Mouse (Mus musculus) kidney, embryonic 15.5 days (tissue): Measurements from ENCODE around the gene Kcnip2. TPM values are rescaled to one million over a fixed set of nuclear protein-coding genes. Genes with fewer than 3 reads are reported as not detected.

Experiments used
- ATAC-seq: fragments of 200-750 bp; cut with Nextera tagmentation; replicated peaks from 2 replicates; pipeline ENCODE4 v1.8.0; 2017; ENCODE audit warnings: moderate TSS enrichment; ENCODE audit not compliant: low FRiP score
- H3K27ac ChIP-seq: fragments of 300-500 bp; sonication (generic); 2 replicates; pipeline ENCODE4 v1.5.1; 2015; ENCODE audit warnings: mild to moderate bottlenecking, inconsistent platforms
- H3K27me3 ChIP-seq: fragments of 300-500 bp; sonication (generic); 2 replicates; pipeline ENCODE4 v1.6.1; 2015; ENCODE audit warnings: inconsistent platforms
- H3K36me3 ChIP-seq: fragments of 300-500 bp; sonication (generic); 2 replicates; pipeline ENCODE4 v1.6.1; 2015; ENCODE audit warnings: inconsistent platforms
- H3K4me1 ChIP-seq: fragments of 300-500 bp; sonication (generic); 2 replicates; pipeline ENCODE4 v1.6.1; 2015; ENCODE audit warnings: inconsistent platforms
- H3K4me2 ChIP-seq: fragments of 300-500 bp; sonication (generic); 2 replicates; pipeline ENCODE4 v1.6.1; 2015; ENCODE audit warnings: moderate library complexity, mild to moderate bottlenecking, inconsistent platforms
- H3K4me3 ChIP-seq: fragments of 300-500 bp; sonication (generic); replicated peaks from 2 replicates; pipeline ENCODE4 v1.5.1; 2015; ENCODE audit warnings: mild to moderate bottlenecking, inconsistent platforms
- H3K9ac ChIP-seq: fragments of 300-500 bp; sonication (generic); 2 replicates; pipeline ENCODE4 v1.6.1; 2015; ENCODE audit warnings: mild to moderate bottlenecking, inconsistent platforms
- H3K9me3 ChIP-seq: fragments of 300-500 bp; sonication (generic); replicated peaks from 2 replicates; pipeline ENCODE4 v1.6.1; 2016; ENCODE audit warnings: inconsistent platforms
- WGBS: fragments of 180-500 bp; shearing (Covaris S2); methylation state at CpG from one replicate; pipeline ENCODE4 v1.1.7; 2015; ENCODE audit warnings: mixed read lengths; 5-methylcytosine and 5-hydroxymethylcytosine counted together
- polyA plus RNA-seq: library from polyadenylated mRNA; unstranded; fragments of >200 nt; fragmentation: Nextera tagmentation; extraction: Ambion mirVana; gene quantifications from 2 replicates; pipeline ENCODE4 v1.2.1, GENCODE M21; 2015

Gene Kcnip2
- polyA plus RNA-seq, 1 experiment from 2014 or later = 2.2 TPM

GRCm38 (mm10) chr19:45827736-45828135, 11.9 kb upstream of the Kcnip2 start:
- H3K4me1 ChIP-seq = 0 out of 2 replicates have a peak, but pooled peaks cover 4% of the 10 kb centered on the region
- H3K4me2 ChIP-seq = no peak overlapping the region
- H3K27ac ChIP-seq = no peak overlapping the region
- no peaks in the 10 kb centered on the region for H3K27me3 ChIP-seq
- 0 out of 2 replicates have a peak, but pooled peaks cover 4% of the 10 kb centered on the region for H3K36me3 ChIP-seq
- H3K9me3 ChIP-seq = no peaks in the 10 kb centered on the region
- 95% methylated on average over 3 of the region's 3 CpGs for WGBS
- ATAC-seq = no peak
- H3K9ac ChIP-seq = no peak overlapping the region
- no peak overlapping the region for H3K4me3 ChIP-seq

- Histone ChIP-seq H3K36me3 (0 out of 2 replicates have a peak, but pooled peaks cover 4% of the 10 kb centered on the region), H3K9ac (no peak overlapping the region), H3K4me2 (no peak overlapping the region), H3K4me3 (no peak overlapping the region), H3K27me3 (no peaks in the 10 kb centered on the region), H3K9me3 (no peaks in the 10 kb centered on the region), H3K4me1 (0 out of 2 replicates have a peak, but pooled peaks cover 4% of the 10 kb centered on the region), H3K27ac (no peak overlapping the region)
- 81% methylated on average over 5 of the region's 5 CpGs for WGBS
- no peak for ATAC-seq
These were observed 11.3 kb upstream of the Kcnip2 start for GRCm38 (mm10) chr19:45827125-45827524.

- no peak overlapping the region for H3K9ac ChIP-seq
- ATAC-seq = no peak
- 0 out of 2 replicates have a peak, but pooled peaks cover 4% of the 10 kb centered on the region for H3K36me3 ChIP-seq
- H3K4me2 ChIP-seq = no peak overlapping the region
- no peak overlapping the region for H3K27ac ChIP-seq
- WGBS = 83% methylated on average over 3 of the region's 3 CpGs
- H3K9me3 ChIP-seq = no peaks in the 10 kb centered on the region
- peaks cover 4% of the 10 kb centered on the region; the same call in 1 of the 2 replicates for H3K4me1 ChIP-seq
- no peak overlapping the region for H3K4me3 ChIP-seq
- H3K27me3 ChIP-seq = no peaks in the 10 kb centered on the region
These were observed 10.3 kb upstream of the Kcnip2 start for GRCm38 (mm10) chr19:45826146-45826545.

- Histone ChIP-seq H3K4me1 (peaks cover 33% of the 10 kb centered on the region), H3K27ac (no peak overlapping the region), H3K36me3 (no peaks in the 10 kb centered on the region), H3K9me3 (no peaks in the 10 kb centered on the region), H3K9ac (no peak overlapping the region), H3K4me2 (no peak overlapping the region), H3K27me3 (no peaks in the 10 kb centered on the region), H3K4me3 (no peak overlapping the region)
- ATAC-seq = no peak
- 75% methylated on average over 5 of the region's 5 CpGs for WGBS
These were observed 6.0 kb upstream of the Kcnip2 start for GRCm38 (mm10) chr19:45821832-45822231.

GRCm38 (mm10) chr19:45817816-45818490, 2.1 kb upstream of the Kcnip2 start:
- Histone ChIP-seq H3K9ac (no peak overlapping the region), H3K4me3 (no peak overlapping the region), H3K4me2 (no peak overlapping the region), H3K27ac (peak overlapping the region; percentile 73; the same call in 1 of the 2 replicates), H3K27me3 (peaks cover 8% of the 10 kb centered on the region; the same call in 1 of the 2 replicates), H3K36me3 (no peaks in the 10 kb centered on the region), H3K4me1 (peaks cover 61% of the 10 kb centered on the region), H3K9me3 (no peaks in the 10 kb centered on the region)
- no peak for ATAC-seq
- WGBS = 69% methylated on average over 11 of the region's 11 CpGs

GRCm38 (mm10) chr19:45816727-45817126, 866 bp upstream of the Kcnip2 start:
- Histone ChIP-seq H3K27me3 (peaks cover 8% of the 10 kb centered on the region; the same call in 1 of the 2 replicates), H3K27ac (peak overlapping the region; percentile 73), H3K9me3 (no peaks in the 10 kb centered on the region), H3K4me1 (peaks cover 71% of the 10 kb centered on the region), H3K4me3 (peak overlapping the region; percentile 45), H3K4me2 (peak overlapping the region; percentile 89), H3K9ac (no peak overlapping the region), H3K36me3 (no peaks in the 10 kb centered on the region)
- ATAC-seq = peak; percentile 38; the same call in 1 of the 2 replicates
- WGBS = 7% methylated on average over 8 of the region's 8 CpGs

GRCm38 (mm10) chr19:45815170-45815569, 691 bp downstream of the Kcnip2 start:
- Histone ChIP-seq H3K4me2 (peak overlapping the region; percentile 89), H3K27me3 (peaks cover 8% of the 10 kb centered on the region; the same call in 1 of the 2 replicates), H3K4me3 (peak overlapping the region; percentile 45), H3K4me1 (peaks cover 73% of the 10 kb centered on the region), H3K27ac (no peak overlapping the region), H3K36me3 (no peaks in the 10 kb centered on the region), H3K9ac (peak overlapping the region; percentile 45), H3K9me3 (no peaks in the 10 kb centered on the region)
- ATAC-seq = no peak
- 40% methylated on average over 10 of the region's 10 CpGs for WGBS

- no peak overlapping the region for H3K4me2 ChIP-seq
- H3K9ac ChIP-seq = no peak overlapping the region
- peak; percentile 45; the same call in 1 of the 2 replicates for ATAC-seq
- peaks cover 65% of the 10 kb centered on the region for H3K4me1 ChIP-seq
- no peaks in the 10 kb centered on the region for H3K36me3 ChIP-seq
- H3K27me3 ChIP-seq = peaks cover 8% of the 10 kb centered on the region; the same call in 1 of the 2 replicates
- 14% methylated on average over 11 of the region's 12 CpGs for WGBS
- no peak overlapping the region for H3K4me3 ChIP-seq
- H3K27ac ChIP-seq = no peak overlapping the region
- H3K9me3 ChIP-seq = no peaks in the 10 kb centered on the region
These were observed 2.1 kb downstream of the Kcnip2 start for GRCm38 (mm10) chr19:45813801-45814200.

- no peaks in the 10 kb centered on the region for H3K36me3 ChIP-seq
- H3K4me3 ChIP-seq = no peak overlapping the region
- 6% methylated on average over 11 of the region's 11 CpGs for WGBS
- H3K4me2 ChIP-seq = peak overlapping the region; percentile 67
- no peaks in the 10 kb centered on the region for H3K9me3 ChIP-seq
- no peak overlapping the region for H3K9ac ChIP-seq
- H3K4me1 ChIP-seq = peaks cover 59% of the 10 kb centered on the region
- H3K27me3 ChIP-seq = peaks cover 8% of the 10 kb centered on the region; the same call in 1 of the 2 replicates
- no peak for ATAC-seq
- no peak overlapping the region for H3K27ac ChIP-seq
These were observed 2.6 kb downstream of the Kcnip2 start for GRCm38 (mm10) chr19:45813263-45813662.

- no peak for ATAC-seq
- 12% methylated on average over 8 of the region's 8 CpGs for WGBS
- Histone ChIP-seq H3K27ac (no peak overlapping the region), H3K9me3 (no peaks in the 10 kb centered on the region), H3K36me3 (no peaks in the 10 kb centered on the region), H3K4me1 (peaks cover 54% of the 10 kb centered on the region), H3K27me3 (peaks cover 8% of the 10 kb centered on the region; the same call in 1 of the 2 replicates), H3K9ac (no peak overlapping the region), H3K4me2 (peak overlapping the region; percentile 67), H3K4me3 (peak overlapping the region; percentile 34)
These were observed 3.1 kb downstream of the Kcnip2 start for GRCm38 (mm10) chr19:45812673-45813252.

GRCm38 (mm10) chr19:45812115-45812514, 3.7 kb downstream of the Kcnip2 start:
- no peak overlapping the region for H3K9ac ChIP-seq
- peak overlapping the region; percentile 34 for H3K4me3 ChIP-seq
- H3K9me3 ChIP-seq = no peaks in the 10 kb centered on the region
- ATAC-seq = peak; percentile 17; the same call in 1 of the 2 replicates
- no peak overlapping the region for H3K27ac ChIP-seq
- H3K4me2 ChIP-seq = peak overlapping the region; percentile 67
- H3K27me3 ChIP-seq = peaks cover 8% of the 10 kb centered on the region; the same call in 1 of the 2 replicates
- WGBS = 2% methylated on average over 16 of the region's 16 CpGs
- peaks cover 48% of the 10 kb centered on the region for H3K4me1 ChIP-seq
- no peaks in the 10 kb centered on the region for H3K36me3 ChIP-seq

GRCm38 (mm10) chr19:45811028-45811674, 4.7 kb downstream of the Kcnip2 start:
- H3K27ac ChIP-seq = no peak overlapping the region
- peaks cover 8% of the 10 kb centered on the region; the same call in 1 of the 2 replicates for H3K27me3 ChIP-seq
- H3K4me1 ChIP-seq = peaks cover 38% of the 10 kb centered on the region
- no peak overlapping the region for H3K4me2 ChIP-seq
- WGBS = 50% methylated on average over 12 of the region's 12 CpGs
- H3K4me3 ChIP-seq = no peak overlapping the region
- ATAC-seq = no peak
- no peak overlapping the region for H3K9ac ChIP-seq
- H3K9me3 ChIP-seq = no peaks in the 10 kb centered on the region
- no peaks in the 10 kb centered on the region for H3K36me3 ChIP-seq
